Mouse (Mus musculus) E14TG2a.4 (cell line): ENCODE measurements around the gene Sbf2.

Experiments
- H3K27me3 ChIP-seq: 2 replicates; pipeline ENCODE4 v1.6.1; 2014; ENCODE audit warnings: low read length, control low read depth; ENCODE audit not compliant: insufficient read depth
- H3K36me3 ChIP-seq: 2 replicates; pipeline ENCODE4 v1.6.1; 2014; ENCODE audit warnings: low read length, control low read depth; ENCODE audit not compliant: insufficient read depth
- H3K4me1 ChIP-seq: replicated peaks from 2 replicates; pipeline ENCODE4 v1.6.1; 2014; ENCODE audit warnings: low read depth, low read length, control low read depth
- H3K4me3 ChIP-seq: replicated peaks from 2 replicates; pipeline ENCODE4 v1.5.1; 2014; ENCODE audit warnings: mild to moderate bottlenecking, low read length
- H3K9me3 ChIP-seq: 2 replicates; pipeline ENCODE4 v1.6.1; 2014; ENCODE audit warnings: low read length, control low read depth
- CTCF ChIP-seq: conservative IDR thresholded peaks from 2 replicates; pipeline ENCODE4 v1.5.1; 2014; ENCODE audit warnings: low read length
- NANOG ChIP-seq: IDR thresholded peaks from 2 replicates; pipeline ENCODE4 v1.6.1; 2014; ENCODE audit warnings: borderline replicate concordance, low read length, mixed read lengths
- POU5F1 ChIP-seq: IDR thresholded peaks from 2 replicates; pipeline ENCODE4 v1.6.1; 2014; ENCODE audit warnings: low read length, borderline replicate concordance

Gene Sbf2

GRCm38 (mm10) chr7:110309246-110309645, 305.5 kb downstream of the Sbf2 start:
- Histone ChIP-seq H3K4me3 (no peak overlapping the region), H3K27me3 (no peaks in the 10 kb centered on the region), H3K4me1 (0 out of 2 replicates have a peak, but pooled peaks cover 5% of the 10 kb centered on the region), H3K36me3 (peaks cover 46% of the 10 kb centered on the region), H3K9me3 (no peaks in the 10 kb centered on the region)
- no peak for TF ChIP-seq POU5F1
- no peak for TF ChIP-seq NANOG
- no peak for TF ChIP-seq CTCF

GRCm38 (mm10) chr7:110307741-110308140, 307.0 kb downstream of the Sbf2 start:
- Histone ChIP-seq H3K4me3 (no peak overlapping the region), H3K36me3 (peaks cover 34% of the 10 kb centered on the region), H3K27me3 (no peaks in the 10 kb centered on the region), H3K9me3 (no peaks in the 10 kb centered on the region), H3K4me1 (0 out of 2 replicates have a peak, but pooled peaks cover 5% of the 10 kb centered on the region)
- TF ChIP-seq CTCF (no peak), POU5F1 (no peak), NANOG (no peak)

GRCm38 (mm10) chr7:110306281-110306680, 308.4 kb downstream of the Sbf2 start:
- TF ChIP-seq CTCF = no peak
- no peak for TF ChIP-seq POU5F1
- no peak for TF ChIP-seq NANOG
- Histone ChIP-seq H3K9me3 (no peaks in the 10 kb centered on the region), H3K27me3 (no peaks in the 10 kb centered on the region), H3K36me3 (peaks cover 20% of the 10 kb centered on the region), H3K4me1 (no peaks in the 10 kb centered on the region), H3K4me3 (no peak overlapping the region)

GRCm38 (mm10) chr7:110305486-110305885, 309.2 kb downstream of the Sbf2 start:
- H3K4me1 ChIP-seq = no peaks in the 10 kb centered on the region
- H3K36me3 ChIP-seq = peaks cover 16% of the 10 kb centered on the region
- TF ChIP-seq CTCF = no peak
- TF ChIP-seq NANOG = no peak
- no peak for TF ChIP-seq POU5F1
- no peak overlapping the region for H3K4me3 ChIP-seq
- H3K27me3 ChIP-seq = no peaks in the 10 kb centered on the region
- H3K9me3 ChIP-seq = no peaks in the 10 kb centered on the region

- Histone ChIP-seq H3K9me3 (no peaks in the 10 kb centered on the region), H3K4me1 (peaks cover 11% of the 10 kb centered on the region), H3K27me3 (no peaks in the 10 kb centered on the region), H3K4me3 (no peak overlapping the region), H3K36me3 (no peaks in the 10 kb centered on the region)
- TF ChIP-seq NANOG (no peak), POU5F1 (no peak), CTCF (no peak)
These were observed 311.8 kb downstream of the Sbf2 start for GRCm38 (mm10) chr7:110302886-110303285.

GRCm38 (mm10) chr7:110298739-110299410, 315.8 kb downstream of the Sbf2 start:
- Histone ChIP-seq H3K4me3 (no peak overlapping the region), H3K27me3 (0 out of 2 replicates have a peak, but pooled peaks cover 3% of the 10 kb centered on the region), H3K9me3 (no peaks in the 10 kb centered on the region), H3K4me1 (peaks cover 23% of the 10 kb centered on the region), H3K36me3 (no peaks in the 10 kb centered on the region)
- no peak for TF ChIP-seq NANOG
- no peak for TF ChIP-seq CTCF
- TF ChIP-seq POU5F1 = no peak

- no peak for TF ChIP-seq POU5F1
- no peak for TF ChIP-seq CTCF
- TF ChIP-seq NANOG = no peak
- Histone ChIP-seq H3K36me3 (no peaks in the 10 kb centered on the region), H3K4me3 (no peak overlapping the region), H3K4me1 (peaks cover 23% of the 10 kb centered on the region), H3K27me3 (0 out of 2 replicates have a peak, but pooled peaks cover 3% of the 10 kb centered on the region), H3K9me3 (no peaks in the 10 kb centered on the region)
These were observed 316.6 kb downstream of the Sbf2 start for GRCm38 (mm10) chr7:110298090-110298489.

- Histone ChIP-seq H3K9me3 (no peaks in the 10 kb centered on the region), H3K27me3 (0 out of 2 replicates have a peak, but pooled peaks cover 3% of the 10 kb centered on the region), H3K4me3 (no peak overlapping the region), H3K36me3 (no peaks in the 10 kb centered on the region), H3K4me1 (peaks cover 23% of the 10 kb centered on the region)
- TF ChIP-seq CTCF (no peak), POU5F1 (no peak), NANOG (no peak)
These were observed 317.1 kb downstream of the Sbf2 start for GRCm38 (mm10) chr7:110297611-110298010.
